Mouse (Mus musculus) Muller cell, postnatal 12 days (primary cell): Measurements from ENCODE around the gene Ahsa2.
"Not testable (repeated sequence)": the region's sequence is repeated elsewhere in the genome, so short reads cannot be mapped to it uniquely, and the experiment has no call there.

ENCODE experiments used
- DNase-seq: peaks from one replicate; pipeline ENCODE4 v3.0.0-alpha.2; 2015; ENCODE audit errors: inconsistent ontology term

The Ahsa2 gene

GRCm38 (mm10) chr11:23497718-23498509 is at the start of gene Ahsa2:
Ahsa2 (minus strand) TSS chr11:23498030.
- DNase-seq: peak; percentile 98

DNA sequence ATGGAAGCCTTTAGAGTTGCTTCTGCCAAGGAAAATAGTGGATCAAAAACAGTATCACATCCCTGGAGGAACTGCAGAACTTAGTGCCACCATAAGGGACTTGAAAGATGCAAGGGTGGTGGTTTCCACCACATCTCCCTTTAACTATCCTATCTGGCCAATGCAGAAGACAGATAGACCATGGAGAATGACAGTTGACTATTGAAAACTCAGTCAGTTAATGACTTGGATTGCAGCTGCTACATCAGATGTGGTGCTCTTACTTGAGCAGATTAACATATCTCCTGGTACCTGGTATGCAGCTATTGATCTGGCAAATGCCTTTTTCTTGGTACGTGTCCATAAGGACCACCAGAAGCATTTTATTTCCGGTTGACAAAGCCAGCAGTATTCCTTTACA is 39.6 kb upstream of the Ahsa2 start:
- DNase-seq: no peak

DNA sequence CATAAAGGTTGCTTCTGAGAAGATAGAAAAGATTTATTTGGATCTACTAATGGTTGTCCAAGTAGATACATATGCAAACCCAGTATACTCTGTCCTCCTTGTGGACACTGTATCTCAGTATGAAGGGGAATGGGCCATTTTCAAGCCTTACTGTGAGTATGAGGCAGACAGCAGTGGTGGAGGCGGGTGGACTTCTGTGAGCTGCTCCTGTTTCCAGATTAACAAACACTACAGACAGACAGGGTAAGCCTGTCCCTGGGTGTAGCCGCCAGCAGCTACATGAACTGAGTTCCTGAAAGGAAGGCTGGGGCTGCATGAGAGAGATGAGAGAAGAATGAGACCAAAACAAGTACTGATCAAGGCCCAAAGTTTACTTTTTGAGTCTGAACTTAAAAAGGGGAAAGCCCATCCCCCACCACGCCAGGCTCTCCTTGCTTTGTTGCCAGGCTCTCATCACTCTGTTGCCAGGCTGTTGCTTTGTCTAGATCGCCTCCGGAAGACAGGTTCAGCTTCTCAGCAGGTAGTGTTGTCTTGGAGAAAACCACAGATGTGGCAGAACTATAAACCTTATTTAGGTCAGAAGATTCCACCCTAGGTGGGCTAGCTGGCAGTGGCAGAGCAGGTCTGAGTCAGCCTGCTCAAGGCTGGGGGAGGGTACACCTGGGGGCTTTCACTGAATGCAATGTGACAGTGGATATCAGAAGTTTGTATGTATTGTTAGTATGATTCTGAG is 22.8 kb upstream of the Ahsa2 start, which contains the start of gene 1700093K21Rik:
Gene 1700093K21Rik (minus strand): TSS at position 683 of the 733 bp plus-strand sequence.
- no peak for DNase-seq

- DNase-seq: peak; percentile 2
Measured at GRCm38 (mm10) chr11:23518981-23519380, 21.2 kb upstream of the Ahsa2 start.

- no peak for DNase-seq
Measured at GRCm38 (mm10) chr11:23515315-23515714, 17.5 kb upstream of the Ahsa2 start.

- DNase-seq: not testable (repeated sequence)
Measured at GRCm38 (mm10) chr11:23514785-23515184, 17.0 kb upstream of the Ahsa2 start.

- DNase-seq: peak; percentile 10
Measured at GRCm38 (mm10) chr11:23504801-23505200, 7.0 kb upstream of the Ahsa2 start.

DNA sequence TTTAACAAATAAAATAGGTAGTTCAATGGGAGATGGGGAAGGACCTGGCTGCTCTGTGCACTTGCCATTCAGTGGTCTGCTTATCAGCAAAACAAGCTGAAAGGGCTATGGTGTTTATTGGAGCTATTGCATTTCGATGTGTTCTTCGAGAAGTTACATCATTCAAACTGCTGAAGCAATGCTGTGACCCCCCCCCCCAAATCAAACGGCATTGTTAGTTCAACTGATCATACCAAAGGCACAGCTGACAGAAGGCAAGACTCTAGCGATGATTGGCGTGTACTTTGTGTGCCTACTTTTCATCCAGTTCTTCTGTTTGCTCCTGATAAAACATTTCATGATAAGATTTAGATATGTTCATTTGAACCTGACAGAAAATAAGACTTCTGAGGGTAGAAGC is 779 bp upstream of the Ahsa2 start:
- no peak for DNase-seq

- peak; percentile 81 for DNase-seq
Measured at GRCm38 (mm10) chr11:23497335-23497717, 504 bp downstream of the Ahsa2 start.

DNA sequence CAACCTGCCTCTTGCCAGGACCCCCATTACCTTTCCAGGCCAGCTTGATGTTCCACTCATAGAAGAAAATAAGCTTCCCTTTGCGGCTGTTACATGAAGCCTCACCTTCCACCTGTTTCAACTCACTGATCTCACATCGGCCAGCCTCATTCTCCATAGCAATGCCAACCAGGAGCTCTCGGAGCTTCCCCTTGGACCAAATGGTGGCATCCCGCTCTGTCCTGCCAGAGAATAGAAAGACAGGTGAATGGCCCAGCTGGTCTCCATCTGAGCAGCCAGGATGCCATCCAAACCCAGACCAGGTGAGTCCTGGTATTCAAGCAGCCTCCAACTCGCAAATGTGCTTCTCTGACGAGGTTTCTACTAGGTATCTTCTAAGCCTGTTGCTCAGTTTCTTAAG is 1.2 kb downstream of the Ahsa2 start:
- no peak for DNase-seq

GRCm38 (mm10) chr11:23495231-23495630 is 2.6 kb downstream of the Ahsa2 start:
- no peak for DNase-seq

DNA sequence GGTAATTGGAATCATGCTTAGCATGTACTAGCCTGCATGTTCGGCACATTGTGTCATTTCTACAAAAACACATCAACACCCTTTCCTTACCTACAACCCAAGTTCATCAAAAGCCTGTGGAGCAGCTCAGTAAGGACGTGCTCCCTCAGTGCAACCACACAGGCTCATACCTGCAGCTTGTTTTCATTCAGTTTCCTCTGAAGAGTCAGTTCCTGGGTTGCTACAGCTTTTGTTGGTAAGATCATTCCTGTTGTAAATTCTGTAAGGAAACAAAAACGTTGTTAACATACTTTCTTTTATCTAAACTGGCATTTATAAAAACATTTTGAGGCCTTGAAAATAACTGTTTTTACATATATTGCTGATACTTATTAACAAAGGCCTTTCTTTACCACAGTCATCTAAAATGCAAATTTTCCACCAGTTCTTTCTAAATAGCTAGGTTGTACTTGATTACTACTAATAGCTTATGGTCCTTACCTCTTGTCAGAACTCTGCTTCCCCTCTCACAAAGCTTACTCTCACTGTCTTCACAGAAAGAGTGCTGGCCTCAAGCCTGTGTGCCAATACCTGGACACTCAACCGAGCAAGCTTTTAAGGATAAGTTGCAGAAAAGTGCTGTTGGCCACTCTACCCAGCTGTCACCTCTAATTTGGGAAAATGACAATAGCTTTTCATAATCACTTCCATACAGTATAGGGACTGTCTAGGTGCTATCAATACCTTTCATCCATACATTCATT is 5.6 kb downstream of the Ahsa2 start:
- DNase-seq: no peak

DNA sequence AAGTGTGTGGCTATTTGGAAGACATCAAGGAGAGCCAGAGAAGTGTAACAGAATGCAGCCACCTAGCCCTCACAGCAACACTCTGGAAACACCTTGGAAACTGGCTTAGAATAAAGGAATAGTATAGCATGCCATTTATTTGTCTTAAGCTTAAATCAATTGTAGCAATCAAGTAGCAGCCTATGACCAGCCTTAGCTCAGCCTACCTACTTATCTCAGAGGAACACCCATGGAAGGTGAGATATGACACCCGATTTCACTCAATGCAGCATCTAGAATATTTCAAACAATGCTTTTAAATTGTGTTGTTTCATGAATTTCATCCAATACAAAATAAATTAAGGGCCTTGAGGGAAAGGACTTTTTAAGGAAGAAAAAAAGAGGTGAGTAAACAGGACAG is 7.9 kb downstream of the Ahsa2 start:
- DNase-seq: no peak

DNA sequence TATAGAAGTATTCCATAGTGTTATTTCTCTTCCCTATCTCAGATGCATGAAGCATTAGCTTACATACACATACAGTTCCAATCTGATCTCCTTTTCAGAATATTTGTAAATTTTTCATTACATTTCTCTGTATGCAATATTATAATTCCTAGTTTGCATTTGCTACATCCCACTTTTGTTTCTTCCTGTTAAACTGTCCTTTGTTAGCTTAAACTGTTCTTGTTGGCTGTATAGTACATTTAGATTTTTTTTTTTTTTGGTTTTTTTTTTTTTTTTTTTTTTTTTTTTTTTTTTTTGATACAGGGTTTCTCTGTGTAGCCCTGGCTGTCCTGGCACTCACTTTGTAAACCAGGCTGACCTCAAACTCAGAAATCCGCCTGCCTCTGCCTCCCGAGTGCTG is 32.0 kb downstream of the Ahsa2 start:
- not testable (repeated sequence) for DNase-seq
